Mouse (Mus musculus) mesoderm, embryonic 11.5 days (tissue): ENCODE measurements around the gene Dgcr6.

Experiments used
- DNase-seq: peaks from one replicate; pipeline ENCODE4 v3.0.0-alpha.2; 2012; ENCODE audit warnings: low read depth, low spot score

Dgcr6 gene

DNA sequence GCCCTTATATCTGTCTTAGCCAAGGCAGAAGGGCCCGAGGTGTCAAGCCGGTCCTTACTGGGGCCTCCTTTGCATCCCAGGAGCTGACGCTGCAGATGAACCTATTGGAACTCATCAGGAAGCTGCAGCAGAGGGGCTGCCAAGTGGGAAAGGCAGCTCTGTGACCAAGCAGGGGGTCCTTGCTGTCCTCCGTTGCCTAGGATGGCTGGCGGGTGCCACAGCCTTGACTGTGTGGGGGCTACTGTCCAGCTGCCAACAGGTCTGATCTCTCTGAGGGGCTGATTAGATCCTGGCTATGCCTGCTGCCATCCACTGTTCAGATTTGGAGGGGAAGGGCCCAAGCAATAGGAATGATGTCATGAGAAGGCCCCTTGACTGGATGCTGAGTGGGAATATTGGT, 18.1 kb downstream of the Dgcr6 start:
- DNase-seq, result no peak

DNA sequence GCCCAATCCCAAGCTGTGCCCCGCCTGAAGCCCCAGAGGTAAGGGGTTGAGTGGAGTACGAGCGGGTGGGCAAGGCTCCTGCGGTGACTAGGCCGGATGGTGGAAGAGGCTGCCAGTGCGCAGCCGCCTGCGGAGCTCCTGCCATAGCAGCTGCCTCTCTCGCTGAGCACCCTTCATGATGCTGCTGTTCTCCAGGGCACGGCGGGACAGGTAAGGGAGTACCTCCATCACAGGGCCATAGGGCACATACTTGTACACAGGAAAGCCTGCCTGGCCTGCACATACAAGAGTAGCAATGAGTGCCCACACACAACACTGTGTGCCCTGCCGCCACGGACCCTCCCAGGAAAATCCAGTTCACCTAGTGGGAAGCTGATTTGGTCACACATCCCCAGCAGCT, 19.4 kb downstream of the Dgcr6 start:
- no peak for DNase-seq

- no peak for DNase-seq
Observed at GRCm38 (mm10) chr16:18073259-18073962, 20.8 kb downstream of the Dgcr6 start.

DNA sequence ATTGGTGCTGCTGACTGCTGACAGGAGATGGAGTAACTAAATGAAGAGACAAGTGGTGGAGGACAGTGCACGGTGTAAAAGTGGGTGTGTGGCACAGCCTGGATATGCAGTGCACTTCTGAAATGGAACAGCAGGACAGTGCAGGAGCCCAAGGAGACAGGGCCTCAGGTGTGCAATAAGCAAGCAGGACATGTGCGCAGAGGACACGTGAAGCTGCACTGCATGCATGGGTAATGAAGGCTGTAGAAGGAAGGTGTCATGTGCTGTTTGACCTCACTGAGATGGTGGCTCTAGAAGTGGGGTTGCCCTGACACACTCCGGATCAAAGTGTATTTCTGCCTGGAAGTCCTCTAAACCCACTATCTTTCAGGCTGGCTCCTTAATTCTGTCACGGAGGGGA, 22.0 kb downstream of the Dgcr6 start:
- DNase-seq, result no peak

DNA sequence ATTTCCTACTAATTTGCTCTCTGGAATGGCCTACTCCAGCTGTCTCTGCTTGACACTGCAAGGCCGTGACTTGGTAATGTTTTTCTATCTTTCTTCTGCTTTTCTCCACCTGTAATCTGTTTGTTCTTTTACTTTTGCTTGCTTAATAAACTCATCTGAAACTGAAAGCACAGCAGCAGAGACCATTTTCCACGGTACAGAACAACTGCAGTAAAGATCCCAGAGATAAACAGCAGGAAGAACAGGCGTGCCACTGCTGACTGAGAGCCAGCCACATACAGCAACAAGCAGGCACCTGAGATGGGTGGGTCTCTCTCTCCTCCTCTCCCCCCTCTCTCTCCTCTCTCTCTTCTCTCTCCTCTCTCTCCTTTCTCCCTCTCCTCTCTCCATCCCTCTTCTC, 22.5 kb downstream of the Dgcr6 start:
- no peak for DNase-seq

- DNase-seq, result no peak
Observed at GRCm38 (mm10) chr16:18078314-18079015, 25.8 kb downstream of the Dgcr6 start.

DNA sequence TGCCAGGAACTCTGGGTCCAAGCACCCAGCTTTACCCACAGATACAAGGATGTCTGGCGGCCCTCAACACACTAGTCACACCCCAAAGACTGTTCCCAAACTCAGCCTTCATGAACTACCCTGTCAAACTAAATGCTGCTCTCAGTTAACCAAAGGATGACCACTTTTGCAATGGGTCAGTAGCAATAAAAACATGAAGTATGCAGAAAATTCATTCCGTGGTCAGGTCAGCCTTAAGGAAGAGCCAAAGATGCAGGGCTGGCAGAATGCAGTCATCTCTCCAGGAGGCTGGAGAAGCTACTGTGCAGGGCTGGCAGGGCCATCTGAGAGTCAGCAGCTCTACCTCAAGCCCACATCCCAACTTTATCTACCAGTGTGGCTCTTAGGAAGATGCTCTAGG, 26.6 kb downstream of the Dgcr6 start:
- no peak for DNase-seq

GRCm38 (mm10) chr16:18080171-18080570, 27.5 kb downstream of the Dgcr6 start:
- DNase-seq, result no peak

DNA sequence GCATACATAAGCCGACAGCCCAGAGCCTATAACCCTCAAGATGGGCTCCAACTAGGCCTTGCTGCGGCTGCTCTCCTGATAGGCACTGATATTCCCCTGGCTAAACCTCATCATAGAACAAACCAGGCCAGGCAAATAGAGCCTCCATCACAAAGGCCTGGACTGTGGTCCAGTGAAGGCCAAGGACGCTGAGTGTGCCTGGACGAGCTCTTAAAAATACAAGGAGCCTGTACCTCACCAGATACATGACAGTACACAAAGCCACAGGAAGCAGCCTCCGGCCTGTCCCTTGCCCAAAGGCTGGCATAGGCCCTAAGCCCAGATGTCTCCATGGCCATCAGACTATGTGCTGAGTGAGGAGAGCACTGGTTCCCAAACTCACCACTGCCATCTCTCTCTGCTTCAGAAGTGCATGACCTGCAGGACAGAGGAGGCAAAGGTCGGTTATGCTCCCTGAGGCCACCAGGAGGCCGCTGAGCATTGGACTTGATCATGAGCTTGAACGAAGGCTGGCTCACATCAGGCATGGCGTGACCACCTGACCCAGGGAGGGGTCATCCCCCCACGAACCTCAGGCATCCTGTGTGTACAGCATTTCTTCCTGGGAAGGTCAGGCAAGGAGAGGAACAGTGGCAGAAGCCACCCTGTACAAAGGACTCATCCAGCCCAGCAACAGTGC, 28.6 kb downstream of the Dgcr6 start:
- no peak for DNase-seq

DNA sequence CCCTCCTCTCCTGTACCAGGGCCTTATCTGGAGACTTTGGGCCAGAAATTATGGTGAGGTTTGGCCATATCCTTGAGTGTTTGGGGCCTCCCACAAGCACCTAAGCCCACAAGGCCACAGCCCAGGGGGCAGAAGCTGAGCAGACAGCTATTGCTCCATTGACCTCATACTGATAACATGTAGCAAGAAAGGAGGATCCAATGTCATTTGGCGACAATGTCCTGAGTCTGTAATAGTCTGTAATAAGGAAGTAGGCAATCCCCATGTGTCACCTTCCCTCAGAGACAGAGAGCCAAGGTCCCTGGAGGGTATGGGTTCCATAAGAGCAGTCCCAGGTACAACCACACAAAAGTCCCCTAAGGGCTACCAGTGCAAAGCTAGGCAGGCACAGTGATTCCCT, 29.6 kb downstream of the Dgcr6 start:
- DNase-seq, result no peak

DNA sequence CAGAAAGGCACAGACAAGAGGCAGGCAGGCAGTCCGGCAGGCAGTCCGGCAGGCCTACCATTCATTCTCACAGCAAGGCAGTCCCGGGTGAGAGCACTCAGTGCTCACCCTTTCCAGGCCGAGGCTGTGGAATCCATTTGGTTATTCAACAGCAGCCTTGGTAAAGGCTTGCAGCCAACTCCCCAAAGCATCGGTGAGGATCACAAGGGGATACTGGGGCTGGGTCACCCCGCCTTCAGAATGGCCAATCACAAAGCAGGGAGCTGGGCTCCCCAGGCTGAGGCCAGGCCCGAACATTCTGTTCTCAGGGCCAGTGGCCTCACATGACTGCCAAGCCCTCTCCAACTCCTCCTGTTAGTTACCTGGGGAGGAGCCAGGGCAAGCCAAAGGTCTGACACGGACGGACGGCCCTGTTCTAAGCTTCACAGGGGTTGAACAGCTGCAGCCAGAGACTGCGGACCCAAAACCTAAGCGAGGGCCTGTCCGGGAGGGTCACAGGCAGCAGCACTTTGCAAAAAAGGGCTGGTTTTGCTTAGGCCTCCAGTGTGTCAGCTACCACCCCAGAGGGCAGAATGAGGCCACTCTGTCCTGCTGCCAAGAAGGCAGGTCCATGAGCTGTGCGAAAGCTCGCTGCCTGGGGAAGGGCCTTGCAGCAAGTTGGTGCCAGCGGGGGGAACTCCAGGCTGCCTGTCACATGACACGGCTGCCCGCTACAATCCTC, 30.7 kb downstream of the Dgcr6 start:
- no peak for DNase-seq

GRCm38 (mm10) chr16:18084262-18084661, 31.6 kb downstream of the Dgcr6 start:
- no peak for DNase-seq

- DNase-seq, result no peak
Observed at GRCm38 (mm10) chr16:18087101-18087500, 34.4 kb downstream of the Dgcr6 start.

DNA sequence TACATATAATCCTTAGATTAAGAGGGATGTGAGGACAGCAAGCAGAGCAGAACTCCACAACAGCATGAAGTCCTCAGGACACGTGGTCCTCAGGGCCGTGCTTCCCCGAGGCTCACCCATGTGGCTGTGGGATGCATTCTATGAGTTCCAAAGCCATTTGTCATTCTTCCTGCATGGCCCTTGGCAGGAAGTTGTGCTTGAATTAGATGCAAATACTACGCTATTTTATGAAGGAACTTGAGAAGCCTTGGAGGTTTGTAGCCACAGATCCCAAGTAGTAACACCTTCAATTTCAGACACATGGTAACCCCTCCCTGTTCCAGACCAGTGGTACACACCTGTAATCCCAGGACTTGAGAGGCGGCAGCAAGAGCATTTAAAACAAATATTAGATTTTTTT, 43.7 kb downstream of the Dgcr6 start:
- DNase-seq, result no peak

- DNase-seq, result no peak
Observed at GRCm38 (mm10) chr16:18102816-18103215, 50.2 kb downstream of the Dgcr6 start.

GRCm38 (mm10) chr16:18103366-18103765, 50.7 kb downstream of the Dgcr6 start:
- no peak for DNase-seq

DNA sequence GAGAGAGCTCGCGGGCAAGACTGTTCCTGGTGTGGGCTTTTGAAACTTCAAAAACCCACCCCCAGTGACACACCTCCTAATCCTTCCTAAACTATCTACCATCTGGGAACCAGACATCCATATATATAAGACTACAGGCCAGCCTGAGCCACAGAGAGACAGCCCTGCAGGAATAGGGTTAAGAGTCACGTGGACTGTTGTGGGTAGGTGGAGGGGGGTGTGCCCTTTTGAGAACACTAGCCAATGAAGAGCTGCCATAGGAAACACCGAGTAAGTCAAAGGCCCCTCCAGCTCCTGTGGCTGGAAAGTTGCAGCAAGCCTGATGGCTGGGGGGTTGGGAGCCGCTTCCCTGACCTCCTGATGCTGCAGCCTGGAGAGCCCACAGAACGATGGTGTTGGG, 51.1 kb downstream of the Dgcr6 start:
- DNase-seq, result no peak

- peak; percentile 68 for DNase-seq
Observed at GRCm38 (mm10) chr16:18108221-18108966, 55.7 kb downstream of the Dgcr6 start.

- DNase-seq, result no peak
Observed at GRCm38 (mm10) chr16:18111042-18111441, 58.4 kb downstream of the Dgcr6 start.

- DNase-seq, result no peak
Observed at GRCm38 (mm10) chr16:18116467-18116866, 63.8 kb downstream of the Dgcr6 start.

DNA sequence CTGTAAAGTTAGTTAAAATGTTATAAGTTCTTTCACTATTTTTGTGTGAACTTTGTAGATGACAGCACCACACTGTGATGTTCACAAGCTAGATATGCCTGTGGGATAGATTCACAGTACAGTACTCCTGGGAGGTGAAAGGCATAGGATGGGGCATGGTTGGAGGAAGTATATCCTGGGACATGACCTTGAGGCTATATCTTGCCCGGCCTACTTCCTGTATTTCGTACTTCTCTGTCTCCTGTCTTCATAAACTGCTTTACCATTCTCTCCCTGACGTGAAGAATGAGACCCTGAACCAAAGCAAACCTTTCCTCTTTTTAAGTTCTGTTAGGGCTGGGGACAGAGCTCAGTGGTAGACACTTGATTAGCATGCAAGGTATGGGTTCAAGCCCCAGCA, 65.6 kb downstream of the Dgcr6 start:
- no peak for DNase-seq
